Mouse (Mus musculus): ENCODE results near the gene Olfr971. TPM values are rescaled to one million over a fixed set of nuclear protein-coding genes. Genes with fewer than 3 reads are reported as not detected.

The Olfr971 gene
- polyA plus RNA-seq (2014; fragmentation: Illumina TruSeq; extraction: RNeasy Lipid Tissue Mini Kit (QIAGEN cat#74804); ENCODE audit: low replicate concordance), result not detected

DNA sequence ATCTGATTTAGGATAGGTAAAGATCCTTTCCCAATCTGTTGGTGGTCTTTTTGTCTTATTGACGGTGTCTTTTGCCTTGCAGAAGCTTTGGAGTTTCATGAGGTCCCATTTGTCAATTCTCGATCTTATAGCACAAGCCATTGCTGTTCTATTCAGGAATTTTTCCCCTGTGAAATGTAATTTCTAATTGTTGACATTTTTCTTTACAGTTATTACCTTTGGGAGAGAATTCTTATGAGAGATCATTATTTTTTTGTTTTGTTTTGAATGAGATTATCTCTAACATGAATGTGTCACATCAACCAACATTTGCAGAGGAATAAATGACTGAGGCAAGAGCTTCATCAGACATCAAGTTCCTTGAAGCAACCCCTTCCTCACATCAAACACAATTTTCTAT, at the start of gene Olfr971:
Olfr971 (plus strand) TSS at position 301 of the 400 bp plus-strand sequence.

DNA sequence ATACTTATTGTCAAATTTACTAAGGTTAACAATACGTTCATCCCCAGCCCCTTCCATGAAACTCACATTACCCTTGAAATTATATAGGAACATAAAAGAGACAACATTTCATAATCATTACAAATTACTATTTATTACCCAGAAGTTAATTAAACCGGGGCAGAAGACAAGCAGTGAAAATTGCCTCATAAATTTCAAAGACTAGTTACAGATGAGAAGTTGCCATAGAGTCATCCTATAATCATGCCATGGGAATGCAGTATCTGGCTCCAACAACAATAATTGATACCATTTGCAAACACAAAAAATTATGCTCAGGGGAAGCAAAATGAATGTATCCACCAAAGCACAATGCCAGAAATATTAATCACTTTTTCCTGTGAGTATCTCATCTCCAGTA, 46.1 kb upstream of the Olfr971 start, which contains the start of gene Olfr969:
Olfr969 (plus strand) TSS at position 388 of the 400 bp plus-strand sequence.

DNA sequence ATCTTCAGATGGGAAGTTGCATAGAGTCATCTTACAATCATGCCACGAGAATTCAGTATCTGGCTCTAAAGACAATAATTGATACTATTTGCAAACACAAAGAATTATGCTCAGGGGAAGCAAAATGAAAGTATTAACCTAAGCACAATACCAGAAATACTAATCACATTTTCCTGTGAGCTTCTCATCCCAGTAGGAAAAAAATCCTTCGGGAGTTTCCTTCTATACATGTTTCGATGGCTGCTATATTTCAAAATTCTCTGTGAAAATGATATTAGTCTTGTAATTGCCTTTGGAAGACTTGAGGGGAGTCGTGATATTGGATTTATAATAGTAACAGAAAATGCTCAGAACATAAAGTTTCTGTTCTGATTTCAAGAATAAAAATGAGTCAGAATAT, 28.1 kb upstream of the Olfr971 start, which contains the start of gene Olfr970:
Olfr970 (plus strand) TSS at position 301 of the 400 bp plus-strand sequence.

DNA sequence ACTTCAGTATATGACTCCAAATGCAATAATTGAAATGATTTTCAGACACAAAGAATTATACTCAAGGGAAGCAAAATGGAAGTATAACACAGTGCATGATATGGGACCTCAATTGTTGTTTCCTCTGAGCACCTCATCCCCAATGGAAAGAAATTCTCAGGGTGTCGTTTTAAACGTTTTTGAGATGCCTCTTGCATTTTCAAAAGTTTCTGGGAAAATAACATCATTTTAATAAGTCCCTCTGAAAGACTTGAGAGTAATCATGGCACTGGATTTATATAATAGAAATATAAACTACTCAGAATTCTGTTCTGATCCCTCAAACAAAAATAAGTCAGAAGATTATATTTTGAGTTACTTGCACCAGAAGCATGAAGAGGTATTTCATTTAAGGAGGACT, 29.4 kb downstream of the Olfr971 start, which contains the start of gene Olfr972:
Olfr972 (plus strand) TSS at position 301 of the 400 bp plus-strand sequence.

Other genes starting within 250 kb of the Olfr971 start
- 1.5 TPM for gene AW551984, start 232.5 kb upstream of the Olfr971 start, polyA plus RNA-seq (2014; fragmentation: Illumina TruSeq; extraction: RNeasy Lipid Tissue Mini Kit (QIAGEN cat#74804); ENCODE audit: low replicate concordance)
- gene Olfr148, start 226.2 kb upstream of the Olfr971 start, polyA plus RNA-seq (2014; fragmentation: Illumina TruSeq; extraction: RNeasy Lipid Tissue Mini Kit (QIAGEN cat#74804); ENCODE audit: low replicate concordance), result not detected
- gene Olfr960, start 215.5 kb upstream of the Olfr971 start, polyA plus RNA-seq (2014; fragmentation: Illumina TruSeq; extraction: RNeasy Lipid Tissue Mini Kit (QIAGEN cat#74804); ENCODE audit: low replicate concordance), result not detected
- not detected for gene Olfr961, start 191.8 kb upstream of the Olfr971 start, polyA plus RNA-seq (2014; fragmentation: Illumina TruSeq; extraction: RNeasy Lipid Tissue Mini Kit (QIAGEN cat#74804); ENCODE audit: low replicate concordance)
- not detected for gene Olfr963, start 169.7 kb upstream of the Olfr971 start, polyA plus RNA-seq (2014; fragmentation: Illumina TruSeq; extraction: RNeasy Lipid Tissue Mini Kit (QIAGEN cat#74804); ENCODE audit: low replicate concordance)
- not detected for gene Olfr149, start 129.8 kb upstream of the Olfr971 start, polyA plus RNA-seq (2014; fragmentation: Illumina TruSeq; extraction: RNeasy Lipid Tissue Mini Kit (QIAGEN cat#74804); ENCODE audit: low replicate concordance)
- gene Olfr965, start 125.5 kb upstream of the Olfr971 start, polyA plus RNA-seq (2014; fragmentation: Illumina TruSeq; extraction: RNeasy Lipid Tissue Mini Kit (QIAGEN cat#74804); ENCODE audit: low replicate concordance), result not detected
- gene Olfr150, start 105.9 kb upstream of the Olfr971 start, polyA plus RNA-seq (2014; fragmentation: Illumina TruSeq; extraction: RNeasy Lipid Tissue Mini Kit (QIAGEN cat#74804); ENCODE audit: low replicate concordance), result not detected
- not detected for gene Olfr967, start 90.6 kb upstream of the Olfr971 start, polyA plus RNA-seq (2014; fragmentation: Illumina TruSeq; extraction: RNeasy Lipid Tissue Mini Kit (QIAGEN cat#74804); ENCODE audit: low replicate concordance)
- not detected for gene Olfr968, start 53.6 kb upstream of the Olfr971 start, polyA plus RNA-seq (2014; fragmentation: Illumina TruSeq; extraction: RNeasy Lipid Tissue Mini Kit (QIAGEN cat#74804); ENCODE audit: low replicate concordance)
- not detected for gene Olfr969, start 45.9 kb upstream of the Olfr971 start, polyA plus RNA-seq (2014; fragmentation: Illumina TruSeq; extraction: RNeasy Lipid Tissue Mini Kit (QIAGEN cat#74804); ENCODE audit: low replicate concordance)
- gene Olfr970, start 28.0 kb upstream of the Olfr971 start, polyA plus RNA-seq (2014; fragmentation: Illumina TruSeq; extraction: RNeasy Lipid Tissue Mini Kit (QIAGEN cat#74804); ENCODE audit: low replicate concordance), result not detected
- gene Olfr972, start 29.5 kb downstream of the Olfr971 start, polyA plus RNA-seq (2014; fragmentation: Illumina TruSeq; extraction: RNeasy Lipid Tissue Mini Kit (QIAGEN cat#74804); ENCODE audit: low replicate concordance), result not detected
- not detected for gene Olfr229, start 70.5 kb downstream of the Olfr971 start, polyA plus RNA-seq (2014; fragmentation: Illumina TruSeq; extraction: RNeasy Lipid Tissue Mini Kit (QIAGEN cat#74804); ENCODE audit: low replicate concordance)
- not detected for gene Olfr974, start 100.6 kb downstream of the Olfr971 start, polyA plus RNA-seq (2014; fragmentation: Illumina TruSeq; extraction: RNeasy Lipid Tissue Mini Kit (QIAGEN cat#74804); ENCODE audit: low replicate concordance)
- gene Olfr975, start 115.2 kb downstream of the Olfr971 start, polyA plus RNA-seq (2014; fragmentation: Illumina TruSeq; extraction: RNeasy Lipid Tissue Mini Kit (QIAGEN cat#74804); ENCODE audit: low replicate concordance), result not detected
- not detected for gene Olfr976, start 124.3 kb downstream of the Olfr971 start, polyA plus RNA-seq (2014; fragmentation: Illumina TruSeq; extraction: RNeasy Lipid Tissue Mini Kit (QIAGEN cat#74804); ENCODE audit: low replicate concordance)
- gene Olfr978, start 155.2 kb downstream of the Olfr971 start, polyA plus RNA-seq (2014; fragmentation: Illumina TruSeq; extraction: RNeasy Lipid Tissue Mini Kit (QIAGEN cat#74804); ENCODE audit: low replicate concordance), result not detected
- not detected for gene Olfr979, start 166.6 kb downstream of the Olfr971 start, polyA plus RNA-seq (2014; fragmentation: Illumina TruSeq; extraction: RNeasy Lipid Tissue Mini Kit (QIAGEN cat#74804); ENCODE audit: low replicate concordance)
- not detected for gene Olfr980, start 172.7 kb downstream of the Olfr971 start, polyA plus RNA-seq (2014; fragmentation: Illumina TruSeq; extraction: RNeasy Lipid Tissue Mini Kit (QIAGEN cat#74804); ENCODE audit: low replicate concordance)
- not detected for gene Olfr981, start 184.6 kb downstream of the Olfr971 start, polyA plus RNA-seq (2014; fragmentation: Illumina TruSeq; extraction: RNeasy Lipid Tissue Mini Kit (QIAGEN cat#74804); ENCODE audit: low replicate concordance)
- gene Olfr982, start 237.0 kb downstream of the Olfr971 start, polyA plus RNA-seq (2014; fragmentation: Illumina TruSeq; extraction: RNeasy Lipid Tissue Mini Kit (QIAGEN cat#74804); ENCODE audit: low replicate concordance), result not detected